ENCODE assay signal across 9 mouse cellular contexts in genomic region chr10:68119285-68119684, GRCm38 (mm10).
DNase-seq lines count a peak whose midpoint lies in the region; ATAC-seq and TF ChIP-seq lines count a peak whose summit lies in the region.
"Had no signal": no experiment of that assay in that cellular context is flagged by ENCODE, and none has a peak within 500 bp of the region (broad histone marks: within the 10 kb centered on the region; RNA-seq: fewer than 3 reads in every experiment).

No protein-coding gene starts in this region.

- TF ChIP-seq CTCF in intestine, postnatal 0 days (IDR thresholded peaks at IDR 0.05; ENCODE audit: low read depth) = no peak

- H3K27ac ChIP-seq in intestine, postnatal 0 days (ENCODE audit: low read depth, low read length) = no peak overlapping the region
- H3K27ac ChIP-seq: macrophage had no signal

- WGBS in intestine, postnatal 0 days = 62% methylated on average over 6 of the region's 6 CpGs

- H3K4me3 ChIP-seq in intestine, postnatal 0 days (ENCODE audit: low read depth, low read length) = no peak overlapping the region

- peaks cover 38% of the 10 kb centered on the region for H3K36me3 ChIP-seq in intestine, postnatal 0 days (ENCODE audit: control insufficient read depth, insufficient read depth)

- H3K9ac ChIP-seq in intestine, postnatal 0 days (ENCODE audit: low read depth, low read length) = no peak overlapping the region

- H3K4me2 ChIP-seq in intestine, postnatal 0 days (replicated peaks; ENCODE audit: low read depth) = no peak overlapping the region

- H3K4me1 ChIP-seq in intestine, postnatal 0 days (replicated peaks; ENCODE audit: control insufficient read depth, insufficient read depth, low read length) = no peaks in the 10 kb centered on the region

- intact Hi-C loops in left cerebral cortex, postnatal 25 days (cut with DNase I) = no loop called here

- no peaks in the 10 kb centered on the region for H3K27me3 ChIP-seq in intestine, postnatal 0 days (replicated peaks; ENCODE audit: control insufficient read depth, insufficient read depth, low read length)

- peak; percentile 51 for DNase-seq in kidney, postnatal 10 days
- no peak for DNase-seq in kidney, adult 11 months
- DNase-seq in T-cell, adult 2 months (ENCODE audit: low spot score) = peak; percentile 70
- DNase-seq in liver = peak; percentile 47
- DNase-seq in spleen, postnatal 14 days (ENCODE audit: low spot score in 2 of 2) = peak; percentile 29 to 45
- DNase-seq in left cerebral cortex, postnatal 25 days (ENCODE audit: low spot score in 2 of 2) = no peak
- no peak for DNase-seq in right cerebral cortex, postnatal 4 days

- no peaks in the 10 kb centered on the region for H3K9me3 ChIP-seq in intestine, postnatal 0 days (ENCODE audit: control insufficient read depth)

- no peak for ATAC-seq in intestine, postnatal 0 days

Comparison
In these comparisons a context has a peak if more than half of its experiments do, and no peak if none do; other contexts are left out.
1. DNase-seq: peak in kidney, postnatal 10 days (single experiment), T-cell, adult 2 months (single experiment), liver (single experiment) and spleen, postnatal 14 days (2 of 2); none in kidney, adult 11 months (single experiment), left cerebral cortex, postnatal 25 days (0 of 2) and right cerebral cortex, postnatal 4 days (single experiment).